Mouse (Mus musculus) ES-Bruce4 (cell line): ENCODE data around the gene Hrg.
"Not testable (repeated sequence)": the region's sequence is repeated elsewhere in the genome, so short reads cannot be mapped to it uniquely, and the experiment has no call there.

Experiments
- CTCF ChIP-seq: IDR thresholded peaks from one replicate; pipeline ENCODE4 v1.8.1; 2011; ENCODE audit warnings: low read depth, low read length
- EP300 ChIP-seq: IDR thresholded peaks from 2 replicates; pipeline ENCODE4 v1.6.1; 2011; ENCODE audit warnings: low read depth, low read length; ENCODE audit not compliant: insufficient read depth
- POLR2A ChIP-seq: IDR thresholded peaks from one replicate; pipeline ENCODE4 v1.8.1; 2011; ENCODE audit warnings: low read length; ENCODE audit not compliant: insufficient read depth

DNA sequence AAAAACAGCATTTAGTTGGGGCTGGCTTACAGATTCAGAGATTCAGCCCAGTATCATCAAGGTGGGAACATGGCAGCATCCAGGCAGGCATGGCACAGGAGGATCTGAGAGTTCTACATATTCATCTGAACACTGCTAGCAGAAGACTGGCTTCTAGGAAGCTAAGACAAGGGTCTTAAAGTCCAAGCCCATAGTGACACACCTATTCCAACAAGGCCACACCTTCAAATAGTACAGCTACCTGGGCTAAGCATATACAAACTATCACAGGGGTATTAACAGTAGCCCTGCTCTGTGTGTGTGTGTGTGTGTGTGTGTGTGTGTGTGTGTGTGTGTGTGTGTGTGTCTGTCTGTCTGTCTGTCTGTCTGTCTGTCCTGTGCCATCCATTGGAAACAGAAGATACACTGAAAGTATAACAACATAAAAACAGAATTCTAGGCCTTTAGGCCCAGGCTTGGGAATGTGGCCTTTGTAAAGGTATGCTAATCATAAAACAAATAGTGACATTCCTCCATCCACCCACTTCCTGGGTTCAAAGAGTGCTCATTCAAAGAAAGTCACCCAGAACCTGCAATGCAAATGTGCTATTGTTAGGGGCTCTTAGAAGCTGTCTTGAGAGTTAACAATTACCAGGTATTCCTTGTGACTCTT lies 8.9 kb upstream of the Hrg start:
- not testable (repeated sequence) for TF ChIP-seq POLR2A, EP300, CTCF
